Comparison of ENCODE assay signal across 9 mouse cellular contexts in the genomic region with DNA sequence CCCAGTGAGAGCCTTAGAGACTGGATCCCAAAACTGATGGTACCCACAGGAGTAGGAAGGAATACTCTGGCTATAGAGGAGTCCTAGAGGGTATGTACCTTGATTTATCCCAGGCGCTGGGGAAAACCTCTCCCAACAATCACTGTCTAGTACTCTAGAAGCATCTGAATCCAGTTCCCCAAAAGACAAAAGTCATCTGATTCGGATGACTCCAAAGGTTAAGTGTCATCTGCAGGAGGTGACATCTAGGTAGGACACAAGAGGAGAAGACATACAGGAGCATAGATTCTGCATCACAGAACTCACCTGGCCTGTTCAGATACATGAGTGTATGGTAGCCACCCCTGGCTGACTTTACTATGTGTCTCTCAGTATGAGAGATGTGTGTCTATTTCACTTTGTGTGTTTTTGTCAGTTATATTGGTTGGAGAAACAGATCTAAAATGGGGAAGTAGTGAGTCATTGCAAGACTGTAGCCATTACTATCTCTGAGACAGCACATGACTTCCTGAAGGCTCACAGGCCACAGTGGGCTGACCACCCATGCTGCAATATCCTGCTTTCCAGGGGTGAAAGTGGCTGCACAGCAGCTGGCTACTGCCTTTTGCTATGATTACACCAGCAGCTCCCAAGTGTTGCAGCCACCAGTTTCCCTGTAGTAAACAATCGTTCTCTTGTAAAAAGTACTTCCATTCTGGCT.
DNase-seq lines count a peak whose midpoint lies in the region; ATAC-seq and TF ChIP-seq lines count a peak whose summit lies in the region.
"Had no signal": no experiment of that assay in that cellular context is flagged by ENCODE, and none has a peak within 500 bp of the region (broad histone marks: within the 10 kb centered on the region; RNA-seq: fewer than 3 reads in every experiment).

No protein-coding gene starts in this region.

- H3K79me2 ChIP-seq in C2C12 (ENCODE audit: control insufficient read depth, insufficient read depth): no peaks in the 10 kb centered on the region

- peak; percentile 44; the same call in 1 of the 2 replicates for ATAC-seq in megakaryocyte-erythroid progenitor cell, adult 5-6 weeks (replicated peaks; ENCODE audit: low FRiP score, low TSS enrichment, poor library complexity, severe bottlenecking)

- H3K27me3 ChIP-seq in C2C12 (ENCODE audit: control insufficient read depth, insufficient read depth, insufficient read length): no peaks in the 10 kb centered on the region
- H3K27me3 ChIP-seq: embryonic facial prominence, embryonic 12.5 days had no signal

- no peaks in the 10 kb centered on the region for H3K79me3 ChIP-seq in C2C12 (ENCODE audit: low read depth)

- no peaks in the 10 kb centered on the region for H3K36me3 ChIP-seq in C2C12 (ENCODE audit: control insufficient read depth, insufficient read depth)
- H3K36me3 ChIP-seq: embryonic facial prominence, embryonic 12.5 days had no signal

- no peak overlapping the region for H3ac ChIP-seq in C2C12 (ENCODE audit: control insufficient read depth, insufficient read length, low read depth)

- no peak overlapping the region for H3K27ac ChIP-seq in gastrocnemius, adult 2 months
- H3K27ac ChIP-seq: embryonic facial prominence, embryonic 12.5 days had no signal

- no peak for TF ChIP-seq CTCF in gastrocnemius, adult 2 months (IDR thresholded peaks at IDR 0.05)
- TF ChIP-seq CTCF in C2C12 (IDR thresholded peaks at IDR 0.05; ENCODE audit: control insufficient read depth, insufficient read depth, insufficient read length): no peak

- H3K4me3 ChIP-seq in gastrocnemius, adult 2 months: no peak overlapping the region
- no peak overlapping the region for H3K4me3 ChIP-seq in C2C12 (ENCODE audit: insufficient read depth, poor library complexity, severe bottlenecking)
- H3K4me3 ChIP-seq: embryonic facial prominence, embryonic 12.5 days had no signal

- DNase-seq in gastrocnemius, adult 2 months: peak; percentile 25
- no peak for DNase-seq in gastrocnemius, postnatal 10 days
- peak; percentile 12 for DNase-seq in heart, postnatal 4 days
- no peak for DNase-seq in cerebellum, postnatal 14 days
- no peak for DNase-seq in layer of hippocampus, adult 8-10 months (ENCODE audit: low spot score in 2 of 2)
- DNase-seq in yolk sac, embryonic 10.5 days (ENCODE audit: low spot score): no peak

- intact Hi-C loops in gastrocnemius, adult 2 months (cut with DNase I): no loop called here

TF ChIP-seq in C2C12, 6 proteins besides CTCF, POLR2A, EP300 and RAD21:
- TF ChIP-seq MAX (IDR thresholded peaks at IDR 0.05) (no peak), USF1 (IDR thresholded peaks at IDR 0.05; ENCODE audit: low read depth) (peak; percentile 30), MYOD1 (IDR thresholded peaks at IDR 0.05; ENCODE audit: control insufficient read depth, insufficient read length, low read depth) (no peak), MYOG (IDR thresholded peaks at IDR 0.05; ENCODE audit: control insufficient read depth, extremely low read depth, insufficient read length) (no peak), FOSL1 (IDR thresholded peaks at IDR 0.05; ENCODE audit: insufficient read depth, low read length, poor library complexity, severe bottlenecking) (no peak)

Comparison
In these comparisons a context has a peak if more than half of its experiments do, and no peak if none do; other contexts are left out.
1. DNase-seq: peak in gastrocnemius, adult 2 months (single experiment) and heart, postnatal 4 days (single experiment); none in gastrocnemius, postnatal 10 days (single experiment), cerebellum, postnatal 14 days (0 of 2), layer of hippocampus, adult 8-10 months (0 of 2) and yolk sac, embryonic 10.5 days (single experiment).